Mouse (Mus musculus) heart, embryonic 15.5 days (tissue): ENCODE data around the gene Psmd8. TPM values are rescaled to one million over a fixed set of nuclear protein-coding genes. Genes with fewer than 3 reads are reported as not detected.
A peak's percentile ranks its signal among the peaks of the same experiment; 100 is the strongest.
"Not testable (repeated sequence)": the region's sequence is repeated elsewhere in the genome, so short reads cannot be mapped to it uniquely, and the experiment has no call there.

Experiments
- ATAC-seq: fragments of 200-750 bp; cut with Nextera tagmentation; replicated peaks from 2 replicates; pipeline ENCODE4 v1.8.0; 2017; ENCODE audit warnings: low read depth, moderate TSS enrichment; ENCODE audit not compliant: insufficient number of reproducible peaks, insufficient read depth, low FRiP score
- H3K27ac ChIP-seq: fragments of 300-500 bp; sonication (generic); 2 replicates; pipeline ENCODE4 v1.5.1; 2015; ENCODE audit warnings: mild to moderate bottlenecking, inconsistent platforms
- H3K27me3 ChIP-seq: fragments of 300-500 bp; sonication (generic); 2 replicates; pipeline ENCODE4 v1.6.1; 2015; ENCODE audit warnings: inconsistent platforms
- H3K36me3 ChIP-seq: fragments of 300-500 bp; sonication (generic); 2 replicates; pipeline ENCODE4 v1.6.1; 2015; ENCODE audit warnings: mild to moderate bottlenecking, inconsistent platforms
- H3K4me1 ChIP-seq: fragments of 300-500 bp; sonication (generic); replicated peaks from 2 replicates; pipeline ENCODE4 v1.6.1; 2015; ENCODE audit warnings: inconsistent platforms
- H3K4me2 ChIP-seq: fragments of 300-500 bp; sonication (generic); 2 replicates; pipeline ENCODE4 v1.6.1; 2015; ENCODE audit warnings: inconsistent platforms, mild to moderate bottlenecking, moderate library complexity
- H3K4me3 ChIP-seq: fragments of 300-500 bp; sonication (generic); 2 replicates; pipeline ENCODE4 v1.5.1; 2015; ENCODE audit warnings: mild to moderate bottlenecking, inconsistent platforms
- H3K9ac ChIP-seq: fragments of 300-500 bp; sonication (generic); 2 replicates; pipeline ENCODE4 v1.6.1; 2015; ENCODE audit warnings: mild to moderate bottlenecking, inconsistent platforms
- H3K9me3 ChIP-seq: fragments of 300-500 bp; sonication (generic); replicated peaks from 2 replicates; pipeline ENCODE4 v1.6.1; 2016; ENCODE audit warnings: inconsistent platforms
- WGBS: fragments of 180-500 bp; shearing (Covaris S2); methylation state at CpG from one replicate; pipeline ENCODE4 v1.1.7; 2015; ENCODE audit warnings: mixed read lengths; 5-methylcytosine and 5-hydroxymethylcytosine counted together
- polyA plus RNA-seq: library from polyadenylated mRNA; unstranded; fragments of >200 nt; fragmentation: Nextera tagmentation; extraction: Ambion mirVana; gene quantifications from 2 replicates; pipeline ENCODE4 v1.2.1, GENCODE M21; 2015

Psmd8 gene
- polyA plus RNA-seq, result 204 and 207 TPM in 2 replicates

- peak within 1 kb of the TSS; percentile 74 for H3K27ac ChIP-seq
- H3K9me3 ChIP-seq, result no peaks in the 10 kb centered on the region
- peak; percentile 96 for ATAC-seq
- peaks cover 14% of the 10 kb centered on the region for H3K36me3 ChIP-seq
- under 1% methylated on average over 62 of the region's 62 CpGs for WGBS
- no peaks in the 10 kb centered on the region for H3K27me3 ChIP-seq
- peaks cover 13% of the 10 kb centered on the region for H3K4me1 ChIP-seq
- H3K9ac ChIP-seq, result peak within 1 kb of the TSS; percentile 82
- peak within 1 kb of the TSS; percentile 71 for H3K4me2 ChIP-seq
- peak within 1 kb of the TSS; percentile 91 for H3K4me3 ChIP-seq
Observed at GRCm38 (mm10) chr7:29180077-29180853, at the start of gene Psmd8. Gene Psmd8, minus strand, starts transcription at chr7:29180701.

GRCm38 (mm10) chr7:29228202-29228601, 47.7 kb upstream of the Psmd8 start:
- Histone ChIP-seq H3K27ac (no peak overlapping the region), H3K4me2 (no peak overlapping the region), H3K27me3 (peaks cover 6% of the 10 kb centered on the region; the same call in 1 of the 2 replicates), H3K9me3 (no peaks in the 10 kb centered on the region), H3K4me1 (peaks cover 16% of the 10 kb centered on the region), H3K9ac (no peak overlapping the region), H3K36me3 (no peaks in the 10 kb centered on the region), H3K4me3 (no peak overlapping the region)
- no peak for ATAC-seq
- WGBS, result 58% methylated on average over 4 of the region's 4 CpGs

- Histone ChIP-seq H3K4me2 (no peak overlapping the region), H3K27ac (no peak overlapping the region), H3K27me3 (no peaks in the 10 kb centered on the region), H3K36me3 (no peaks in the 10 kb centered on the region; the same call in 1 of the 2 replicates), H3K4me1 (peaks cover 6% of the 10 kb centered on the region; the same call in 1 of the 2 replicates), H3K9me3 (no peaks in the 10 kb centered on the region), H3K4me3 (no peak overlapping the region), H3K9ac (no peak overlapping the region)
- WGBS, result 70% methylated on average over 13 of the region's 13 CpGs
- no peak for ATAC-seq
Observed at GRCm38 (mm10) chr7:29225520-29225919, 45.0 kb upstream of the Psmd8 start.

GRCm38 (mm10) chr7:29224756-29225394, 44.4 kb upstream of the Psmd8 start:
- no peak for ATAC-seq
- Histone ChIP-seq H3K9ac (no peak overlapping the region), H3K4me3 (no peak overlapping the region), H3K27me3 (no peaks in the 10 kb centered on the region), H3K27ac (no peak overlapping the region), H3K9me3 (peaks cover 4% of the 10 kb centered on the region; the same call in 1 of the 2 replicates), H3K4me2 (no peak overlapping the region), H3K36me3 (peaks cover 2% of the 10 kb centered on the region; the same call in 1 of the 2 replicates), H3K4me1 (peaks cover 6% of the 10 kb centered on the region; the same call in 1 of the 2 replicates)
- WGBS, result 20% methylated on average over 16 of the region's 16 CpGs

- no peak overlapping the region for H3K9ac ChIP-seq
- peaks cover 7% of the 10 kb centered on the region; the same call in 1 of the 2 replicates for H3K4me1 ChIP-seq
- peaks cover 13% of the 10 kb centered on the region for H3K27me3 ChIP-seq
- H3K4me2 ChIP-seq, result no peak overlapping the region
- peaks cover 5% of the 10 kb centered on the region; the same call in 1 of the 2 replicates for H3K9me3 ChIP-seq
- no peak for ATAC-seq
- H3K4me3 ChIP-seq, result no peak overlapping the region
- peaks cover 1% of the 10 kb centered on the region; the same call in 1 of the 2 replicates for H3K36me3 ChIP-seq
- WGBS, result 38% methylated on average over 15 of the region's 15 CpGs
- H3K27ac ChIP-seq, result no peak overlapping the region
Observed at GRCm38 (mm10) chr7:29214846-29215245, 34.3 kb upstream of the Psmd8 start.

GRCm38 (mm10) chr7:29214236-29214635, 33.7 kb upstream of the Psmd8 start:
- peaks cover 13% of the 10 kb centered on the region for H3K27me3 ChIP-seq
- H3K9me3 ChIP-seq, result peaks cover 2% of the 10 kb centered on the region; the same call in 1 of the 2 replicates
- H3K9ac ChIP-seq, result no peak overlapping the region
- ATAC-seq, result no peak
- 70% methylated on average over 2 of the region's 2 CpGs for WGBS
- H3K27ac ChIP-seq, result no peak overlapping the region
- no peak overlapping the region for H3K4me3 ChIP-seq
- no peak overlapping the region for H3K4me2 ChIP-seq
- H3K36me3 ChIP-seq, result no peaks in the 10 kb centered on the region; the same call in 1 of the 2 replicates
- H3K4me1 ChIP-seq, result peaks cover 7% of the 10 kb centered on the region; the same call in 1 of the 2 replicates

- H3K36me3 ChIP-seq, result no peaks in the 10 kb centered on the region; the same call in 1 of the 2 replicates
- no peak for ATAC-seq
- no peak within 1 kb of the TSS for H3K9ac ChIP-seq
- WGBS, result 8% methylated on average over 20 of the region's 20 CpGs
- no peak within 1 kb of the TSS for H3K27ac ChIP-seq
- H3K4me1 ChIP-seq, result peaks cover 7% of the 10 kb centered on the region; the same call in 1 of the 2 replicates
- H3K27me3 ChIP-seq, result peaks cover 13% of the 10 kb centered on the region
- H3K4me3 ChIP-seq, result peak within 1 kb of the TSS; percentile 49; the same call in 1 of the 2 replicates
- peaks cover 2% of the 10 kb centered on the region; the same call in 1 of the 2 replicates for H3K9me3 ChIP-seq
- peak within 1 kb of the TSS; percentile 10; the same call in 1 of the 2 replicates for H3K4me2 ChIP-seq
Observed at GRCm38 (mm10) chr7:29213675-29214082, 33.2 kb upstream of the Psmd8 start, which contains the start of gene Catsperg1. Gene Catsperg1, minus strand, starts transcription at chr7:29214035.

GRCm38 (mm10) chr7:29212775-29213560, 32.5 kb upstream of the Psmd8 start:
- not testable (repeated sequence) for H3K36me3 ChIP-seq, ATAC-seq, H3K27ac ChIP-seq, H3K4me1 ChIP-seq, H3K9ac ChIP-seq, H3K9me3 ChIP-seq
- Histone ChIP-seq H3K27me3 (peaks cover 13% of the 10 kb centered on the region), H3K4me2 (peak overlapping the region; percentile 62; the same call in 1 of the 2 replicates), H3K4me3 (peak overlapping the region; percentile 49; the same call in 1 of the 2 replicates)
- WGBS, result 22% methylated on average over 40 of the region's 40 CpGs

GRCm38 (mm10) chr7:29212199-29212765, 31.8 kb upstream of the Psmd8 start:
- H3K27me3 ChIP-seq, result peaks cover 13% of the 10 kb centered on the region
- no peak overlapping the region for H3K27ac ChIP-seq
- no peak overlapping the region for H3K9ac ChIP-seq
- peaks cover 2% of the 10 kb centered on the region; the same call in 1 of the 2 replicates for H3K9me3 ChIP-seq
- H3K4me2 ChIP-seq, result peak overlapping the region; percentile 62
- H3K4me1 ChIP-seq, result peaks cover 7% of the 10 kb centered on the region; the same call in 1 of the 2 replicates
- H3K4me3 ChIP-seq, result peak overlapping the region; percentile 49
- H3K36me3 ChIP-seq, result no peaks in the 10 kb centered on the region; the same call in 1 of the 2 replicates
- 17% methylated on average over 26 of the region's 26 CpGs for WGBS
- ATAC-seq, result no peak

GRCm38 (mm10) chr7:29211415-29212198, 31.1 kb upstream of the Psmd8 start:
- Histone ChIP-seq H3K27ac (peak overlapping the region; percentile 58), H3K9me3 (peaks cover under 1% of the 10 kb centered on the region; the same call in 1 of the 2 replicates), H3K4me3 (peak overlapping the region; percentile 49), H3K4me2 (peak overlapping the region; percentile 62), H3K4me1 (peaks cover 7% of the 10 kb centered on the region; the same call in 1 of the 2 replicates), H3K9ac (no peak overlapping the region), H3K27me3 (peaks cover 13% of the 10 kb centered on the region), H3K36me3 (no peaks in the 10 kb centered on the region; the same call in 1 of the 2 replicates)
- ATAC-seq, result peak; percentile 77
- 5% methylated on average over 34 of the region's 34 CpGs for WGBS
